Mouse (Mus musculus): ENCODE measurements around the gene Wipf1.

Gene Wipf1

GRCm38 (mm10) chr2:73467071-73467851 is 62.3 kb downstream of the Wipf1 start:
- DNase-seq = no peak

GRCm38 (mm10) chr2:73466481-73466880 is 63.1 kb downstream of the Wipf1 start:
- no peak for DNase-seq

- DNase-seq = no peak
These were observed 65.9 kb downstream of the Wipf1 start for GRCm38 (mm10) chr2:73463431-73464194.

- no peak for DNase-seq
These were observed 66.7 kb downstream of the Wipf1 start for GRCm38 (mm10) chr2:73462757-73463339.

- DNase-seq = no peak
These were observed 67.3 kb downstream of the Wipf1 start for GRCm38 (mm10) chr2:73462265-73462664.

GRCm38 (mm10) chr2:73460168-73460567 is 69.4 kb downstream of the Wipf1 start:
- DNase-seq = no peak

GRCm38 (mm10) chr2:73459607-73460153 is 69.9 kb downstream of the Wipf1 start:
- no peak for DNase-seq

- DNase-seq = no peak
These were observed 72.6 kb downstream of the Wipf1 start for GRCm38 (mm10) chr2:73456886-73457285.

- no peak for DNase-seq
These were observed 73.4 kb downstream of the Wipf1 start for GRCm38 (mm10) chr2:73456154-73456553.

GRCm38 (mm10) chr2:73455541-73455940 is 74.0 kb downstream of the Wipf1 start:
- no peak for DNase-seq

- DNase-seq = no peak
These were observed 74.9 kb downstream of the Wipf1 start for GRCm38 (mm10) chr2:73454682-73455081.

- no peak for DNase-seq
These were observed 75.3 kb downstream of the Wipf1 start for GRCm38 (mm10) chr2:73454186-73454585.

- DNase-seq = no peak
These were observed 75.8 kb downstream of the Wipf1 start for GRCm38 (mm10) chr2:73453717-73454116.

- DNase-seq = no peak
These were observed 76.4 kb downstream of the Wipf1 start for GRCm38 (mm10) chr2:73453085-73453484.

GRCm38 (mm10) chr2:73452556-73452955 is 77.0 kb downstream of the Wipf1 start:
- DNase-seq = no peak

GRCm38 (mm10) chr2:73451541-73451940 is 78.0 kb downstream of the Wipf1 start:
- DNase-seq = no peak

- no peak for DNase-seq
These were observed 79.3 kb downstream of the Wipf1 start for GRCm38 (mm10) chr2:73450172-73450715.

GRCm38 (mm10) chr2:73443985-73444384 is 85.5 kb downstream of the Wipf1 start:
- DNase-seq = no peak

- DNase-seq = no peak
These were observed 87.5 kb downstream of the Wipf1 start for GRCm38 (mm10) chr2:73442015-73442414.

GRCm38 (mm10) chr2:73440319-73440718 is 89.2 kb downstream of the Wipf1 start:
- DNase-seq = no peak

- no peak for DNase-seq
These were observed 92.6 kb downstream of the Wipf1 start for GRCm38 (mm10) chr2:73436976-73437375.

- no peak for DNase-seq
These were observed 93.7 kb downstream of the Wipf1 start for GRCm38 (mm10) chr2:73435847-73436246.

GRCm38 (mm10) chr2:73431959-73432396 is 97.6 kb downstream of the Wipf1 start:
- no peak for DNase-seq
